Mouse (Mus musculus) monocyte, adult 2 months (primary cell): ENCODE measurements around the gene Tigd3.
A peak's percentile ranks its signal among the peaks of the same experiment; 100 is the strongest.
"Not testable (repeated sequence)": the region's sequence is repeated elsewhere in the genome, so short reads cannot be mapped to it uniquely, and the experiment has no call there.

Source experiments
- DNase-seq, 2 experiments: peaks; one replicate each; pipeline ENCODE4 v3.0.0; 2022; ENCODE audit warnings: low spot score in 2 of 2, low read depth in 1 of 2

Gene Tigd3

DNA sequence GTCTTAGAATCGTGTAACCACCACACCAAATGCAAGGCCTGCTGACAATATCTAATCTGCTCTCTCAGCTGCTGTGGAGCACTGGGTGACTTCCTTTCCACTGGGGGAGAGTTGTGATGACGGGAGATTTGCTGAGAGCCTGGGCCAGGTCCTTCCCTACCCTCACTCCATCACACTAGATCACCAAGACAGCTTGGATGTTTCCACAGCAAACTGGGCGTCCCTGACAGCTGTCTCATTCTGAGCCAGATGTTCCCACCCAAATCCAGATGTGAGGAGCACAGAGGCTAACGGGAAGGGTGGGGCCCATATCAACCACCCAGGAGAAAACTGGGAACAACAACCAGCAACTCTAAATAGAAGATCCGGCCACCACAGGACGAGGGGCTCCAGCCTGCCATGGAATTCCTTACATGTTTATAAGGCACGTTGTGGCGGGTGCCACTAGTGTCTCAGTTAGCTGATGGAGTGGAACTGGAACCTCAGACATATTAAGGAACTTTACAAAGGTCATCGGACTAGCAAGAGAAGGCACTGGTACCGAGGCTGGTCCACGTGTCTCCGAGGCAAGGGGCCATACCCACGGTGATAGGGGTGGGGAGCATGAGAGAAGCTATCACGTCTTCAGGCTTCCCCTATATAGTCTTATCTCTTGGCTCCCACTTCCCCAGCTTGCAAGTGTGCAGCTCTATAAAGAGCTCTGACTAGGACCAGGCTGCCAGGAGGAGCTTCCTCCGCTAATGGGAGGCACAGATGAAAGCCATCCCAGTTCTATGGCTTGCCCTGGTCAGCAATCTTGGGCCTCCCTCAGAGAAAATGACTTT is 28.4 kb upstream of the Tigd3 start:
- DNase-seq = no peak

DNA sequence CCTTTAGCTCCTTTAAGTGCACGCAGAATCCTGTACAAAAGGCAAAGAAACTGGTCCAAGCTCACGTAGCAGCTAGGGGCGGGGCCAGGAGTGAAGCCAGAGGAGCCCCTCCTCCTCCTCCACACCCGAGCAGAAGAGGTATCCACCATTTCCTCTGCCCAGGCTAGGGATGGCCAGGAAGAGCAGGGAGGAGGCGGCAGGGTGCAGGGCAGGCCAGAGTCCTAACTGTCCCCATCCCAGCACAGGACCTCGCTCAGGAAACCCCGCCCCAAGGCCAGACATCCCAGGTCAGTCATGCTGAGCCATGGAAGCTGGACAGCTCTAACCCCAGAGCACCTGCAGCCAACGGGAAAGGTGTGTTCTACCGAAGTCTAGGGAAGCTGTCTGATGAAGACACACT is 27.8 kb upstream of the Tigd3 start:
- no peak for DNase-seq

DNA sequence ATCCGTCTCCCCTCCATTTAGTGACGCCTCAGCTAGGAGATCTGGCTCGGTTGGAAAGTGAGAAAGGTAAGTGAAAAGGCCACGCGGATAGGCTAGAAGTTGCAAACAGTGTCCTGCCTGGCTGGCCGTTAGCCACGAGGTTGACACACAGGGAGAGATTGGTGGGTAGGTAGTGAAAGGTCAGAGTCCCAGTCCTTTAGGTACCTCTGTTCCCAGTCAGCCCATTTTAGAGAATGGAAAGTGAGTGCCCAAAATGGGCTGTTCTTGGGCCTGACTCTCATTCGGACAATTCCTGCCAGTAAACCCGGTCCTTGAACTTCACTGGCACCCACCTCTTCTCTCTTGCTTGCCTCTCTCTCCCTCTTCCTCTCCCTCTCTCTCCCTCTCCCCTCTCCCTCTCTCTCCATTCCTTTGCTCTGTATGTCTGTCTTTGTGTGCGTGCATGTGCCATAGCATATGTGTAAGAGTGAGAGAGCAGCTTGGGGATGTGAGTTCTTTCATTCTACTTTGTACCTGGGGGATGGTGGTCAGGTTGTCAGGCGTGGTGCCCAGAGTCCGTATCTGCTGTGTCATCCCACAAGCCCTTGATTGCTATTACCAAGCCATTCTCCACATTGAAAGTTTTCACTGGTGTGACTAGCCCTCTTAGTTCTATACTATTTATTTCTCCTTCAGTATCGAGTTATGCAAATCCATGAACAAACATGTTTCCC is 19.2 kb upstream of the Tigd3 start, which contains the start of gene Dpf2:
Gene Dpf2, minus strand, starts transcription at position 4 of the 713 bp plus-strand sequence.
- DNase-seq = no peak

DNA sequence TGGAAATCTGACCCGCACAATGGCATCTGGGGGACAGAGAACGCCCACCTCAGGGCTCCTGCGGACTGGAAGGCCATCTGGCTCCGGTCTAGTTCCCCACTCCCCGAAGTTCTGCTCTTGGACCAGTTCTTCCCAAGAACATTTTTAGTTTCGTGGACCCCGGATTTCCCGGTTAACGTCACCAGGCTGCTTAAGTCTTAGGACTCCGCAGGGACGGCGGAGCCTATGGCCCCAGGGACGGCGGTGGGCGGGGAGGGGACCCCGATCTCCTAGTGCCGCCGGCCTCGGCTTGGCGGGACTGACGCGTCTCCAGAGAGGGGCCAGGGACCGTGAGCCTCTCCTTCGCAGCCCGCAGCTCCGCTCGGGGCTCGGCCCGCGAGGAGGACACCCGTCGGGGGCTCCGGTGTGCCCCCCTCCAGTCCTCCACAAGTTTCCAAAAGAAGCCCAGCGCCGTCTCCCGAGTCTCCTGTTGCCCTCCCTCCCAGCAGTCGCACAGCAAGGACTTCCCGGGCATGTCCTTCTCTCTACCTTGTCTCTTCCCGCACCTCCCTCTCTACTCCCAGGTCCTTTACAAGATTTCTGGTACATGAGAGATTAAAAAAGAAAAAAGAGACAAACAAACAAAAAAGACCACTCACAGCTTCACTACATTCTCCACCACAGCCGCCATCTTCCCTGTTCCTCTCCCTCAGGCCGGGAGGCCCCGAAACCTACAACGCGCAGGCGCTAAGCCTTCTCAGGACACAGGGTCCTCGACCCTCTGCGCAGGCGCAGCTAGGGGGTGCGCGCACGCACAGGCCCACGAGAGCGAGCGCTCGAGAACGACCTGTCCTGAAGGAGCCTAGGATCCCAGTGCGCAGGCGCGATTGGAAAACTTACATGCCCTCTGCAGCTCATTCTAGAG is 18.4 kb upstream of the Tigd3 start:
- peak; percentile 96 for DNase-seq

DNA sequence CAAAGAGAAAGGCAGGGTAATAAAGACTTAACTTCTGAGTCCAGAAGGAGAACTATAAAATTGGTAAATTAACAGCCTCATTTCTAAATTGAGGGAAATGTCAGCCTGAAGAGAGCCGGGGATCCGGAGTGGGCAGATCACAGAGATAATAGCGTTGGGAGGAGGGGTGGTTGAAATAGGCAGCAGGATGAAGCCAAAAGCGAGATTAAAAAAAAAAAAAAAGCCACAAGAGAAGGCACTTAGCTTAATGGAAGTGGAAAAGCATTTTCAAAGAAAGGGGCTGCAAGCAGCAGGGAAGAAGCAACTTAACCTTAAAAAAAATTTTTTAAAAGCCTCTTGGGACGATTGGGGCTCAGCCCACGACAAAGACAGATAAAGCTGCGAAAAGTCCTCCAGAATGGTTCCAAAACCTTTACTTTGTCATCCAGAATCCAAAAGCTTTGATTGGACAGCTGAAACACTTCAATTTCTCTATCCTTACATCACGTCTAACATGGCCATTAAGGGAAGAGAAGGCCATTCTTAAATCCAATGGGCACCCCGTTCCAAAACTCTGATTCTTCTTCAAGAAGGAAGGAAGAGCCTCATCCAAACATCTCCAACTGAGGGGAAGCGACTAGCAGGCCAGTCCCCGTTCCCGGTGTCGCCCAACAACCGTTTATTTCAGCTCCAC is 17.6 kb upstream of the Tigd3 start:
- DNase-seq = no peak

DNA sequence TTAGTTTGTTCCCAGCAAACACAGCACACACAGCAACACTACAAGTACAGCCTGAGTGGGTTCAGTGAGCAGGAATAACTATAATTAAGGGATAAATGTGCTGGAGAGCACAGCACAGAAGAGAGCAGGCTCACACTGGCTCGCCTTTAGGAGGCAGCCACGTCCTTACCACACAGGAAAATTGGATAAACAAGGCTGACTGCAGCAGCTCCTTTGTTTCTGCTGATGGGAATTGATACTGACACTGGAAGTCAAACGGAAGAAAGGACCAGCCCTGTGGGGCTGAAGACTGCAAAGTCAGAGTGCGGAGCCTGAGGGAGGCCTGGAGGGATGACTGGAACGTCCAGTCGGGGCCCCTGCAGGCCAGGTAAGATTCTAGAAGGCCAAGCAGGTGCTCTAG is 16.3 kb upstream of the Tigd3 start:
- DNase-seq = no peak

DNA sequence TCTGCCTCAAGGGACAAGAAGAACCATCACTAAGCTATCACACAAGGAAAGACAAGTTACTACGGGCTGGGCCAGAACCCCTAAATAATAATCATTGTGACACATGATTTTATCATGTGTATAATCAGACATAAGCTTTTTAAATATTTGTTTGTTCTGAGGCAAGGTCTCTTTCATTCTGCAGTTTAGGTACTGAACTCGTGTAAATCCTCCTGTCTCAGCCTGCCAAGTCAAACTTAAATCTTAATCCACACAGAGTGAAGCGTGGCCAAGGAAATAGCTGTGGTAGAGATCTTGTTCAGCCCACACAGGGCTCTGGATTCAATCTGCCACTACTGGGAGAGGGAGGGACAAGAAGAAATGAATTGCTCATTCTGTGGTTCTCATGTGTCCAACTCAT is 13.3 kb upstream of the Tigd3 start:
- no peak for DNase-seq

DNA sequence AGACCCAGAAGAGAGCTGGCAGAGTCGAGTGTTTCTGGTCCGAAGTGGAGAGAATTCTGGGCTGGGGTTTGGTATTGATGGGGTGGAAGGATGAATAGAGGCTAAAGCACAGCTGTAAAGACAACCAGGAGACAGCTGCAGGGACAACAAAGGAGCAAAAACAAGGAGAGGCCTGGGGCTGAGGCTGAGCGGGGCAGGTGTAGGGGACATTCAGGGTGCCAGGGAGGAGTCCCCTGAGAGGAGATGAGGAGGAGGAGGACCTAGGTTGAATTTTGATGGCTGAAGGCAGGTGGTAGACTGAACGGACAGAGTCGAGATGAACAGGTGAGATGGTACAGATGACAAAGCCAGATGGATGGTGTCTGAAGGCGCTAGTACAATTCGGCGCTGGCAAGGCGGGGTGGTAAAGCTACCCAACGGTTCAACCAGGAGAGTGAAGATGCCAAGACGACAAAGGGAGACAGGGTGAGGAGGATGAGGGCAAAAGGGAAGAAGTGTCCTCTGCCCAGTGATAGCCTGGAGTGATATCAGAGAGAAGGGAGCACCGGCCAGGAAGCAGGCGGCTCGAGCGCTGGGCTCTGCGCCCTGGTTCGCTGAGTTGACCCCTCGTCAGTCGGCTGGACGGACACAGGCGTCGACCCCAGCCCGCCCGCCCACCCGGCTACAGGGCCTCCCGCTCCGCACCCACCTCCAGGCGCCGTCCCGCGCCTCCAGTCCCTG is 507 bp downstream of the Tigd3 start:
- DNase-seq = no peak

DNA sequence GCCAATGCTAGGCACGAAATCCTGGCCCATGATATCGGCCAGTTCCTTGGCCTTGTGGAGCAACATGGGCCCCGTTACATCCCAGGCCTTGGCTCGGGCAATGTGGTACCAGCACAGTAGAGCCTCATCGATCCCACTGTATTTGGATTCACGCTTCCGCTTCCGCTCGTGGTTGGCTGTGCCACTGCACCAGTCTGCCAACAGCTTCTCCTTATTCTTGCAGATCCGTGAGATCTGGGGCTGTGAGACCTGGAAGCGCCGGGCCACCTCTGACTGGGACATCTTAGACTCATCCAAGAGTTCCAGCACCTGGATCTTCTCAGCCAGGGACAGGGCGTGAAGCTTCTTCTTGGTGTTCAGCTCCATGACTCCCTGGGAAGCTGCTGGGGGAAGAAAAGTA is 1.2 kb downstream of the Tigd3 start:
- DNase-seq = no peak

DNA sequence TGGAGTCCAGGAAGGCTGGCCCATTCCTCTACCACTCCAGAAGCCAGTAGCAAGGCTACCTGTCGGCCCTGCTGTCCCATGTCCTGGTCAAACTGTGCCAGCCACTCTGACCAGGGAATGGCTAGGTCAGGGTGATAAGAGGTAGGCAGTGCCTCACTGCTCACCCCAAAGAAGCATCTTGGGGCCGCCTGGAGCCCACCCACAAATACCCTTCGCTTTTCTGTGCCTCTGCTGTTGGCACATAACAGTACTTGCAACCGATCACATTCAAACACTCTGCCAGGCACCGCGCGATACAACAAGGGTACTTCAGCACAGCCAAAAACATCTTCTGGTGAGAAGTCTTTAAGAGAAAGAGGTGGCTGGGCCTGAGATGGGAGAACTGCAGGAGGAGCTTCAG is 1.7 kb downstream of the Tigd3 start:
- DNase-seq = no peak

DNA sequence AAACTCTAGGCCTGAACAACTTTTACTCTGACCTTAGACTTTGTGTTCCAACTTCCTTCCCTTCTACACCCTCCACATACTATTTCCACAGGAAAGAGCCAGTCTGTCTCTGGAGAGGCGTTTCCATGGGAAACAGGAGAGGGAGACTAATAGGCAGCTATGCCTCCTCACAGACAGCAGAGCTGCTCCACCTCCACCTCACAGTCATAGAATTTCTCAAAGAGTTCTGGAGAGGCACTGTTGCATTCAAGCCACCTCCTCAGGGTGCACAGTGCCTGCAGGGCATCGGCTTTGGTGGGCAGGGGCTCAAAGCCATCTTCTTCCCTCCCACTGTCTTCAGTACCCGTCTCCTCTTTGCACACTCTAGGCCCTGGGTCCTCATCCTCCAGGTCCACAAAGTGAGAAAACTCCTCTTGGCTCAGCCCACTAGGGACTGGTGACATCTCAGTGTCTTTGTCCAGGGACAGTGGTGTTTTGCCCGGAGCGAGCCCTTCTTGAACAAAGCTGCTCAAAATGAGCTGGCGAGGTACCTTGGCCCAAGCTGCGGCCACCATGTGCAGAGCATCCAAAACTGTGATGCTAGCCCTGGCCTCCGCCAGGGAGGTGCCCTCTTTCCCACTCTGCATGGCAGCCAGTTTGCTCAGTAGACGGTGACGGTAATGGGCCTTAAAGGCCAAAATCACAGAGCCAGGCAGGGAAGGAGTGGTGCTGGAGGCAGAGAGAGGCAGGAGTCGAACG is 2.3 kb downstream of the Tigd3 start:
- no peak for DNase-seq

DNA sequence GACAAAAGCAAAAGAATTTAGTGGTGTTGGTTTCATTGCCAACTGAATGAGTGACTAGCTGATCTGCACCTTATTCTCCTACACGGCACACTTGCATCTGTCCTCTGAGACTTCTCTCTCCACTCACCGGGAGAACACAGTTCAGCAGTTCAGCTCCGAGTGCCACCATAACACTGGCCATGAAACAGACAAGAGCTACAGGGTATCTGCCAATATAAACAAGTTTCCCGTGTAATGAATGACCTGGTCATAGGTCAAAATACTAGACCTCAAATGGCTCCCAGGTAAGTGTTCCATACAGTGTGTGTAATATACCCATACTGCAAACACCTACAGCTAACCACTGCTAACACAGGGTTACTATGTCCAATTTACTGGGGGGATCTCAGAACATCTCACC is 4.7 kb downstream of the Tigd3 start:
- DNase-seq = no peak

DNA sequence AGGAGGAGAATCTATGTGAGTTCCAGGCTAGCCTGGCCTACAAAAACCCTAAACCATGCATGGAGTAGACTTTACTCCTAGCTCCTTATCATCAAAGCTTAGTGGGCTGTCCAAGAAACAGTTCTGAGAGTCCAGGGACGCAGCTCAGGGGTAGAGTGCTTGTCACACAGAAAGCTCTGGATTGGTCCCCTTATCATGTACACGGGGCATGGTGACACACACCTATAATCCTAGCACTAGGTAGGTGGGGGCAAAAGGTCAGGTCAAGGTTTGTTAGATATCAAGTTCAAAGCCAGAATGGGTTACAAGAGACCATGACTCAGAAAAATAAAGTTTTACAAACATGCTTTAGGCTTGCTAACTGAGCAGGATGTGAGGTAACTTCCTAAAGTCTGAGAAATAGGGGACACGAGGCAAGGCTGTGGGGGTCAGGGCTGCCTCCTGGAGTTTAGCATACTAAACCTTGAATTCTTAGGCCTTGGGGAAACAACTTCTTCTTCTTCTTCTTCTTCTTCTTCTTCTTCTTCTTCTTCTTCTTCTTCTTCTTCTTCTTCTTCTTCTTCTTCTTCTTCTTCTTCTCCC is 6.6 kb downstream of the Tigd3 start:
- DNase-seq = no peak

DNA sequence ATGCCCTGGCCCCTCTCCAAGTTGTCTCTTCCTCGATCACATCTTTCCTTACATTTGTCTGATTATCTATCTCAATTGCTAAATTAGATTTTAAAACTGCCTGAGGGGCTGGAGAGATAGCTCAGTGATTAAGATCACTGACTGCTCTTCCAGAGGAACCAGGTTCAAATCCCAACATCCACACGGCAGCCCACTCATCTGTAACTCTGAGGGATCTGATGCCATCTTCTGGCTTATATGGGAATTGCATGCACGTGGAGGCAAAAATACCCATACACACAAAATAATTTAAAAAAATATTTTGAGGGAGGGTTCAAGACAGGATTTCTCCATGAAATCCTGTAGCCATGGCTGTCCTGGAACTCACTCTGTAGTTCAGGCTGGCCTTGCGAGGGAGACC is 8.1 kb downstream of the Tigd3 start:
- DNase-seq = no peak

DNA sequence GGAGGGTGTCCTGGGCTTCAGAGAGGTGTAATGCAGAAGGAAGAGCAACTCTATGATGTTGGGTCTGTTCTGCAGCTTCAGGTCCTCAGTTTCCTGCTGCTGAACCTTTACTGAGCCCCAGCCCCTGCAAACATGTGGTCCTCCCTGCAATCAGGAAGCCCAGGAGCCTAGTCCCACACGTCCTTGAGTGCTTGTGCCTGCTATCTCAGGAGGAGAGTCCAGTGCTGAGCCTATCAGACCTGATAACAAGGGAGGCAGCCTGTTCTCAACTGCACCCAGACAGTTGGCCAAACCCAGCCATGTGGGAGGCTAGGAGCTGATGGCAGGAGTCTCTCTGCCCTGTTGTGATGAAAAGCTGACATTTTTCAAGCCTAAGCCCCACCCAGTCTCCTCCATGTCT is 10.0 kb downstream of the Tigd3 start:
- no peak for DNase-seq

DNA sequence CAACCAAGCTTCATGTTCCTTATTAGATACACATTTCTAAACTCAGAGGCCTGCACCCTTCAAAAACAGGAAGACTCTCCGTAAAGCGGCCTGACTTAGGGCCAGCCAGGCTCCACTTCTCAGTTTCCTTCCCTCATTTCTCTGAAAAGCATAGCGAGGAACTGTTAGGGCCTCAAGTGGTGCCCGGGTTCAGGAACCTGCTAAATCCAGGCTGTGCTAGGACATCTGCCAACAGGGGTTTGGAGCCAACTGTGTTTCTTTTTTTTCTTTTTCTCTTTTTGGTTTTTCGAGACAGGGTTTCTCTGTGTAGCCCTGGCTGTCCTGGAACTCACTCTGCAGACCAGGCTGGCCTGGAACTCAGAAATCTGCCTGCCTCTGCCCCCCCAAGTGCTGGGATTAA is 11.9 kb downstream of the Tigd3 start:
- DNase-seq = not testable (repeated sequence)

DNA sequence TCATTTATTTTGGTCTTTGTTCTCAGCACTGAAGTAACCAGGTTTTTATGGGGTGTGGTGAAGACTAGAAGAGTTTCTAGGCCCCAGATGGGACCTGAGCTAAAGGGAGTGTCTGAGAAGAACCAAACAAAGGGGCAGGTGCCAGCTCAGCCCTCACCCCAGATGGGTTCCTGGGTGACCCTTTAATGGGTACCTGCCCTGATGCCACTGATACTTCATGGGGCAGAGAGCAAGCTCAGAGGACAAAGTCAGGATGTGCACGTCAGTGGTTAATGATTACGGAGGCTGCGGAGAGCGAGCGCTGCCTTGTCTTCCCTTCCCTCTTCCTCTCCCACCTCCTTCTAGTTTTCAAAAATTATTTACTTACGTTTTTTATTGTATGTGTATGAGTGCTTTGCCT is 12.8 kb downstream of the Tigd3 start:
- DNase-seq = no peak

DNA sequence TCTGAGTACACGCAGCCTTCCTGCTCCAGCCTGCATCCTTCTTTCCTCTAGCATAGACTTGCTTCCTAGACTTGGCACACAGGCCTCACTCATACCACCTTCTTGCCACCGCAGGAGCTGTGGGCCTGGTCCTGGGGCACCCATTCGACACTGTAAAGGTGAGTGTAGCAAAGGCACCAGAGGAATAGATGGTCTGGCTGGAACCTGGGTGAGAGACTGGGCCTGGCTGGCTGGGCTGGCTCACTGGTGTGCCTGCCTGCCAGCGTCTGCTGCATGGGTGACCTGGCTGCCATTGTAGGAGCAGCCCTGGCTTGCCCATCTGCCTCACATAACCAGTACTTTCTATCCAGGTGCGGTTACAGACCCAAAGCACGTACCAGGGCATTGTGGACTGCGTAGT is 14.2 kb downstream of the Tigd3 start:
- DNase-seq = no peak

DNA sequence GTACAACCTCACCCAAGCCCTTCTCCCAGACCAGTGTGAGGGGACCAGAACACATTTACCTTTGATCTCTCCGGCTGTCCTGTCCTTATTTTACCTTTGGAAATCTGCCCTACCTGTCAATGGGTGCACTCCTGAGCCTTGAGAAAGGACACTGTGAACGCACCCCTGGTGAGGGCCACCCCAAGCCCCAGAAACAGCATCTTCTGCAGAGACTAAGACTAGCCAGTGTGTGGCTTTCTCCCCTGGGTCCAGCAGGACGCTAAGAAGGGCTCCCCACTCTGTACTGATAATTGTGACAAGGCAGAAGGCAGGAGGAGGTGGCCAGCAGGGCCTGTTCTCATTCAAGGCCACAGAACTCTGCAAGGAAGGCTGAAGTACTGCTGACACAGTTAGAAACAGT is 15.0 kb downstream of the Tigd3 start:
- DNase-seq = no peak

DNA sequence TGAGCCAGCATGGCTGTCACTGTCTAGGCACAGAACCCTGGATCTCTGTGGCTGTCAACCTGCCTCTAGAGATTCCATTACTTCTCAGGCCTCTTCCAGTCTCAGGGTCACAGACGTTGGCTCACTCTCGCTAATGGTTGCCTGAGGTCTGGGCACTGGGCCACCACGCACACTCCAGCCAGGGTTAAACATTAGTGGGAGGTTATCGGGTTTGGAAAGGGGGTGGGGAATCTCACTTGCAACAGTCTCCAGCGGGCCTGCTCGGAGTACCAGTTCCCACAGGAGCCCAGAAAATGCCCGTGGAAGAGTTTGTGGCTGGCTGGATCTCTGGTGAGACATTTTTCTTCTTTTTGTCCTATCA is 15.6 kb downstream of the Tigd3 start:
- no peak for DNase-seq
